Mouse (Mus musculus): ENCODE data around the gene Rasgef1b.

Rasgef1b gene

GRCm38 (mm10) chr5:99728649-99729212, at the start of gene Rasgef1b:
Gene Rasgef1b, minus strand, starts transcription at chr5:99729065.
- peak; percentile 56 for DNase-seq

- DNase-seq, result no peak
These were observed 46.5 kb upstream of the Rasgef1b start for GRCm38 (mm10) chr5:99775342-99775741.

GRCm38 (mm10) chr5:99773265-99773664, 44.4 kb upstream of the Rasgef1b start:
- no peak for DNase-seq

- no peak for DNase-seq
These were observed 35.4 kb upstream of the Rasgef1b start for GRCm38 (mm10) chr5:99764246-99764645.

GRCm38 (mm10) chr5:99758859-99759258, 30.0 kb upstream of the Rasgef1b start:
- DNase-seq, result no peak

GRCm38 (mm10) chr5:99753843-99754242, 25.0 kb upstream of the Rasgef1b start:
- DNase-seq, result no peak

GRCm38 (mm10) chr5:99753368-99753767, 24.5 kb upstream of the Rasgef1b start:
- no peak for DNase-seq

- no peak for DNase-seq
These were observed 23.9 kb upstream of the Rasgef1b start for GRCm38 (mm10) chr5:99752670-99753231.

- DNase-seq, result no peak
These were observed 19.6 kb upstream of the Rasgef1b start for GRCm38 (mm10) chr5:99748417-99748816.

- no peak for DNase-seq
These were observed 17.2 kb upstream of the Rasgef1b start for GRCm38 (mm10) chr5:99746087-99746486.

GRCm38 (mm10) chr5:99742874-99743273, 14.0 kb upstream of the Rasgef1b start:
- no peak for DNase-seq

- DNase-seq, result no peak
These were observed 13.2 kb upstream of the Rasgef1b start for GRCm38 (mm10) chr5:99742056-99742455.

- DNase-seq, result no peak
These were observed 9.3 kb upstream of the Rasgef1b start for GRCm38 (mm10) chr5:99737937-99738727.

- DNase-seq, result no peak
These were observed 1.1 kb upstream of the Rasgef1b start for GRCm38 (mm10) chr5:99729931-99730330.

GRCm38 (mm10) chr5:99729361-99729882, 557 bp upstream of the Rasgef1b start:
- no peak for DNase-seq

- peak; percentile 1 for DNase-seq
These were observed 826 bp downstream of the Rasgef1b start for GRCm38 (mm10) chr5:99728027-99728451.

- no peak for DNase-seq
These were observed 4.9 kb downstream of the Rasgef1b start for GRCm38 (mm10) chr5:99723941-99724340.

GRCm38 (mm10) chr5:99722310-99722709, 6.6 kb downstream of the Rasgef1b start:
- no peak for DNase-seq

- no peak for DNase-seq
These were observed 8.3 kb downstream of the Rasgef1b start for GRCm38 (mm10) chr5:99720554-99720953.

GRCm38 (mm10) chr5:99717917-99718316, 10.9 kb downstream of the Rasgef1b start:
- no peak for DNase-seq

GRCm38 (mm10) chr5:99715281-99715744, 13.6 kb downstream of the Rasgef1b start:
- DNase-seq, result no peak

- no peak for DNase-seq
These were observed 16.9 kb downstream of the Rasgef1b start for GRCm38 (mm10) chr5:99711947-99712346.

GRCm38 (mm10) chr5:99708706-99709105, 20.2 kb downstream of the Rasgef1b start:
- peak; percentile 7 for DNase-seq

GRCm38 (mm10) chr5:99707261-99707660, 21.6 kb downstream of the Rasgef1b start:
- peak; percentile 2 for DNase-seq

All from thymus, postnatal 25 days (tissue).